Mouse (Mus musculus) lung, embryonic 16.5 days (tissue): ENCODE data around the gene Snorc. TPM values are rescaled to one million over a fixed set of nuclear protein-coding genes. Genes with fewer than 3 reads are reported as not detected.

Experiments used
- ATAC-seq: fragments of 200-750 bp; cut with Nextera tagmentation; 2 replicates; pipeline ENCODE4 v1.8.0; 2017; ENCODE audit warnings: low read depth, mild to moderate bottlenecking, moderate library complexity
- H3K27ac ChIP-seq: fragments of 300-500 bp; sonication (generic); 2 replicates; pipeline ENCODE4 v1.5.1; 2014; ENCODE audit warnings: mild to moderate bottlenecking, control low read depth, low read length
- H3K27me3 ChIP-seq: fragments of 300-500 bp; sonication (generic); 2 replicates; pipeline ENCODE4 v1.6.1; 2014; ENCODE audit warnings: low read depth, low read length, mixed read lengths; ENCODE audit not compliant: control insufficient read depth, insufficient read depth
- H3K36me3 ChIP-seq: fragments of 300-500 bp; sonication (generic); 2 replicates; pipeline ENCODE4 v1.6.1; 2014; ENCODE audit warnings: low read length; ENCODE audit not compliant: control insufficient read depth, insufficient read depth
- H3K4me1 ChIP-seq: fragments of 300-500 bp; sonication (generic); replicated peaks from 2 replicates; pipeline ENCODE4 v1.6.1; 2014; ENCODE audit warnings: low read length, mixed read lengths; ENCODE audit not compliant: control insufficient read depth, insufficient read depth
- H3K4me2 ChIP-seq: fragments of 300-500 bp; sonication (generic); 2 replicates; pipeline ENCODE4 v1.6.1; 2014; ENCODE audit warnings: low read depth, low read length, control low read depth
- H3K4me3 ChIP-seq: fragments of 300-500 bp; sonication (generic); 2 replicates; pipeline ENCODE4 v1.5.1; 2014; ENCODE audit warnings: mild to moderate bottlenecking, low read length, control low read depth
- H3K9ac ChIP-seq: fragments of 300-500 bp; sonication (generic); 2 replicates; pipeline ENCODE4 v1.6.1; 2014; ENCODE audit warnings: low read length, control low read depth
- H3K9me3 ChIP-seq: fragments of 300-500 bp; sonication (generic); 2 replicates; pipeline ENCODE4 v1.6.1; 2016; ENCODE audit warnings: low read length; ENCODE audit not compliant: control insufficient read depth
- WGBS: fragments of 180-500 bp; shearing (Covaris S2); extraction: QIAGEN DNeasy Blood & Tissue Kit; methylation state at CpG from one replicate; pipeline ENCODE4 v1.1.7; 2014; 5-methylcytosine and 5-hydroxymethylcytosine counted together
- polyA plus RNA-seq: library from polyadenylated mRNA; unstranded; fragments of >200 nt; fragmentation: Nextera tagmentation; extraction: Ambion mirVana; gene quantifications from 2 replicates; pipeline ENCODE4 v1.2.1, GENCODE M21; 2015

Gene Snorc
- polyA plus RNA-seq, 1 experiment from 2014 or later, result 0.36 TPM

- no peak overlapping the region for H3K9ac ChIP-seq
- no peaks in the 10 kb centered on the region for H3K4me1 ChIP-seq
- no peak overlapping the region for H3K4me2 ChIP-seq
- H3K4me3 ChIP-seq, result no peak overlapping the region
- no peaks in the 10 kb centered on the region for H3K36me3 ChIP-seq
- no peaks in the 10 kb centered on the region for H3K27me3 ChIP-seq
- ATAC-seq, result no peak
- 60% methylated on average over 6 of the region's 6 CpGs for WGBS
- H3K9me3 ChIP-seq, result no peaks in the 10 kb centered on the region
- no peak overlapping the region for H3K27ac ChIP-seq
Measured at GRCm38 (mm10) chr1:87468321-87468720, 1.8 kb upstream of the Snorc start.

DNA sequence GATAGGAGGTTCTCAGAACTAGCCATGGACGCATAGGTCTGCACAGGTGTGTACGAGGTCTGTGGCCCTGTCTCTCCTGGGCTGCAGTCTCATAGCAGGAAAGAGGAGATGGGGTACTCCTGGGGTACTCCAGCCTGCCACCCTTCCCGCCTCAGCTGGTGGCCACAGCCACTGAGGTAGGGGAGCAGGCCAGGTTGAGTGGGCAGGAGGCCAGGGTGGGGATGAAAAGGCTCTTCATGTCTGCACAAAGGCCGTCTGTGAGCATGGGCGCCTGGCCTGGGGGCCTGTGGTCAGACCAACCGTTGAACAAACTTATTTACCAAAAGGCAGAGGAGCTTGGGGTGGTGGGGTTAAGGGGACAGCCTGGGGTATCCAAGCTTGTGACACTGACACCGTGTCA lies 1.8 kb downstream of the Snorc start:
- H3K9ac ChIP-seq, result no peak overlapping the region
- H3K4me3 ChIP-seq, result no peak overlapping the region
- no peak for ATAC-seq
- peaks cover 21% of the 10 kb centered on the region for H3K27me3 ChIP-seq
- WGBS, result 61% methylated on average over 7 of the region's 7 CpGs
- H3K27ac ChIP-seq, result no peak overlapping the region
- H3K9me3 ChIP-seq, result no peaks in the 10 kb centered on the region
- H3K4me2 ChIP-seq, result no peak overlapping the region
- no peaks in the 10 kb centered on the region; the same call in 1 of the 2 replicates for H3K4me1 ChIP-seq
- H3K36me3 ChIP-seq, result no peaks in the 10 kb centered on the region

- H3K4me2 ChIP-seq, result no peak overlapping the region
Measured at GRCm38 (mm10) chr1:87472576-87472975, 2.5 kb downstream of the Snorc start.

DNA sequence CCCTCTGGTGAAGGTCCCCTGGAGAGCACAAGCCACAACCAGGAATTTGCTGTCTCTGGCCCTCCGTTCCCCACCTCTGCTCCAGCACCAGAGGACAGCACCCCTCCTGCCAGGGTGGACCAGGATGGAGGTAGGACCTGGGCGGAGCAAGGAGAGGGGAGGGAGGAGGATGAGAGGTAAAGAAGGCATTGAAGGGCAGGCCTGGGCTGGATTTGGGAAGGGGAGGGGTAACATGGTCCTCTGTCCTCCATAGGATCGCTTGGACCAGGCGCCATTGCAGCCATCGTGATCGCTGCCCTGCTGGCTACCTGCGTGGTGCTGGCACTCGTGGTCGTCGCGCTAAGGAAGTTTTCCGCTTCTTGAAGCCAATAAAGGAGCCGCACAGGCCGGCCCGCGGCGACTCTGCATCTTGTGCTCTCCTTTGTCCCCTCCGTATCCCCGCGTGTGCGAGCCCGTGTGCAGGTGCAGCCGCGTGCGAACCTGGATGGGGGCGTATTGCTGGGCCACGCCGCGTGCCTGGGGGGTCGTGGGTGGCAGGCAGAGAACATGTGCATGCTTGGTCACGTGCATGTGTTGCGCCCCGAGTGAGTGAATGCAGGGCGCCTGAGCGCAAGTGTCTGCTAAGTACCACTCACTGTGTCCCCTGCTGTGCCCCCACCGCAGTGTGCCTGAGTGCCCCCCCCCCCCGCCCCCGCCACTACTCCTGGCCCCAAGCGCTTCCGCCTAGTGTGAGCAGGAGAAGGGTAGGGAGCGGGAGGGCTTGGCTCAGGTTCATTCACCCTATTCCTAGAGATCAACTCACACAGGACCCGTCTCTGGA lies 5.2 kb downstream of the Snorc start:
- Histone ChIP-seq H3K27me3 (peaks cover 21% of the 10 kb centered on the region), H3K4me2 (peak overlapping the region; percentile 55), H3K4me3 (peak overlapping the region; percentile 27), H3K27ac (no peak overlapping the region), H3K9me3 (no peaks in the 10 kb centered on the region), H3K9ac (0 out of 2 replicates have a peak overlapping the region, but pooled peaks have one; percentile 32), H3K36me3 (no peaks in the 10 kb centered on the region), H3K4me1 (no peaks in the 10 kb centered on the region; the same call in 1 of the 2 replicates)
- peak; percentile 37; the same call in 1 of the 2 replicates for ATAC-seq
- WGBS, result 5% methylated on average over 40 of the region's 42 CpGs

More at GRCm38 (mm10) chr1:87472576-87472975, 2.5 kb downstream of the Snorc start:
- Histone ChIP-seq H3K4me3 (no peak overlapping the region), H3K27ac (no peak overlapping the region), H3K9ac (no peak overlapping the region), H3K36me3 (no peaks in the 10 kb centered on the region), H3K9me3 (no peaks in the 10 kb centered on the region), H3K27me3 (peaks cover 21% of the 10 kb centered on the region), H3K4me1 (no peaks in the 10 kb centered on the region; the same call in 1 of the 2 replicates)
- 79% methylated on average over 7 of the region's 7 CpGs for WGBS
- no peak for ATAC-seq

DNA sequence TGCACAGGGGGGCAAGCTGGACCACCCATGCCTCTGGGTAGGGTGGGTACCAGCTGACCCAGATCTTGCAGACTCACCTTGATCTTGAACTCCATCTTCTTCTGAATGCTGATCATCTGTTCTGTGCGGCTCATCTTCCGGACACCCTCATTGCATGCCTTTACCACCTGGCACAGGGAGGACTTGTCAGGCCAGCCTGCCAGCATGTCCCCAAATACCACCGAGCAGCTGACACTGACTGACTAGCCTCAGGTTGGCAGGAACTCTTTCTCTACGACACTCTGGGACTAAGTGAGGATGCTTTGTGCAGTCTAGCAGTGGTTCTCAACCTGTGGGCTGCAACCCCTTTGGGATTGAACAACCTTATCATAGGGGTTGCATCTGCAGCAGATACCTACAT lies 12.5 kb downstream of the Snorc start:
- H3K4me1 ChIP-seq, result no peaks in the 10 kb centered on the region
- no peak overlapping the region for H3K27ac ChIP-seq
- H3K4me3 ChIP-seq, result no peak overlapping the region
- no peak overlapping the region for H3K4me2 ChIP-seq
- H3K9me3 ChIP-seq, result no peaks in the 10 kb centered on the region
- no peaks in the 10 kb centered on the region for H3K36me3 ChIP-seq
- H3K27me3 ChIP-seq, result no peaks in the 10 kb centered on the region
- no peak overlapping the region for H3K9ac ChIP-seq
- no peak for ATAC-seq
- WGBS, result 81% methylated on average over 4 of the region's 4 CpGs

- H3K4me1 ChIP-seq, result no peaks in the 10 kb centered on the region
- H3K4me2 ChIP-seq, result no peak overlapping the region
- H3K27ac ChIP-seq, result no peak overlapping the region
- WGBS, result 43% methylated on average over 6 of the region's 6 CpGs
- no peak for ATAC-seq
- no peaks in the 10 kb centered on the region for H3K36me3 ChIP-seq
- H3K9me3 ChIP-seq, result no peaks in the 10 kb centered on the region
- no peak overlapping the region for H3K4me3 ChIP-seq
- H3K9ac ChIP-seq, result no peak overlapping the region
- no peaks in the 10 kb centered on the region for H3K27me3 ChIP-seq
Measured at GRCm38 (mm10) chr1:87486386-87486785, 16.3 kb downstream of the Snorc start.

- ATAC-seq, result no peak
- Histone ChIP-seq H3K9me3 (no peaks in the 10 kb centered on the region), H3K4me3 (no peak overlapping the region), H3K27me3 (no peaks in the 10 kb centered on the region), H3K36me3 (no peaks in the 10 kb centered on the region), H3K9ac (no peak overlapping the region), H3K4me1 (no peaks in the 10 kb centered on the region), H3K4me2 (no peak overlapping the region), H3K27ac (no peak overlapping the region)
- WGBS, result 59% methylated on average over 3 of the region's 3 CpGs
Measured at GRCm38 (mm10) chr1:87492285-87492684, 22.2 kb downstream of the Snorc start.

DNA sequence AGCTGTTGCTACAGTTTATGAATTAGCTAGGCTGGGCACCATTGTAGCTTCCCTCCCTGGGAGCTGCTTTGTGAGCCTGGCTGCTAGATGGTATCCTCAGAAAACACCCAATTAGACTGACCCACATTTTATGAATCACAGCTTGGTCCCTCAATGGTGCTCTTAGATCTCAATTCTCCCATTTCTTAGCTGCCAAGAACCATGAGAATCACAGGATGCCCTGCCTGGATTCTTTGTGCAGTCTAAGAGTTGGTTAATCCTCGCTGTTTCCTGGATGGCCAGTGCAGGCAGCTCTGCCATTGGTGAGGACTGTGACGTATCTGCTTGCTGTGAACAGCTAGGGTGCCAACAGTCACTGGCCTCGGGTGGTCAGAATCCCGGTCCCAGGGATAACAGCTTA lies 23.5 kb downstream of the Snorc start:
- 67% methylated on average over 4 of the region's 4 CpGs for WGBS
- no peak for ATAC-seq
- no peak overlapping the region for H3K4me3 ChIP-seq
- H3K4me2 ChIP-seq, result no peak overlapping the region
- H3K9me3 ChIP-seq, result no peaks in the 10 kb centered on the region
- H3K27me3 ChIP-seq, result no peaks in the 10 kb centered on the region
- H3K36me3 ChIP-seq, result no peaks in the 10 kb centered on the region
- H3K4me1 ChIP-seq, result no peaks in the 10 kb centered on the region
- no peak overlapping the region for H3K9ac ChIP-seq
- H3K27ac ChIP-seq, result no peak overlapping the region

GRCm38 (mm10) chr1:87505524-87505923 lies 35.5 kb downstream of the Snorc start:
- Histone ChIP-seq H3K9me3 (no peaks in the 10 kb centered on the region), H3K4me3 (no peak overlapping the region), H3K27ac (no peak overlapping the region), H3K9ac (no peak overlapping the region), H3K36me3 (no peaks in the 10 kb centered on the region), H3K4me1 (peaks cover 8% of the 10 kb centered on the region), H3K27me3 (peaks cover 27% of the 10 kb centered on the region), H3K4me2 (no peak overlapping the region)
- ATAC-seq, result no peak
- 89% methylated on average over 4 of the region's 4 CpGs for WGBS
